In the genomic region with DNA sequence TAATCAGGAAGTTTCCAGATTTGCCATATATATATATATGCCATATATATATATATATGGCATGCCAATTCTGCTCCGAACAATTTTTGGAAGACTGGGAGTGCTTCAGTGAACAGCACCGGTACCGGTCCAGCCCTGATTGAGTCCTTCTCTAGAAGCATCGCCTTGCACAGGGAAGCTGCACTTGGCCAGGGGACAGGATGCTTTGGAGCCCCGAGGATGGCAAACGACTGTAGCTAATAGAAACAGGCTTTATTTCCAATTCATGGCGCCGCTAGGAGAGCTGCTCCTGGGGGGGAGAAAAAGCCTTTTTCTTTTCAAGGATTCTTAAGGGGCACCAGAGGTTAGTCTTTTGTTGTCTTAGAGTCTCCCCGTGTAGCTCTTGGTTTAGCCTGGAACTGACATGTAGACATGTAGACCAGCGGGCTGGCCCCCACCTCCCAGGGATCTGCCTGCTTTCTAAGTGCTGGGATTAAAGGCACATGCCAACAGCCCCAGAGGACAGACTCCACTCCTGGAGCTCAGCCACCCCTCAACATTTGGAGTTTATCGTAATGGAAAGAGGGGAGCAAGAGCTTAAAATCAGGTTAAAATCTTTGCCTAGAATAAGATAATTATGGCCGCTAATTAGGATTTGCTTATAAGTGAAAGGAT, we compare ENCODE assay signal across 8 mouse cellular contexts. TPM values are rescaled to one million over a fixed set of nuclear protein-coding genes. Genes with fewer than 3 reads are reported as not detected.
DNase-seq lines count a peak whose midpoint lies in the region; ATAC-seq and TF ChIP-seq lines count a peak whose summit lies in the region.
"Had no signal": no experiment of that assay in that cellular context is flagged by ENCODE, and none has a peak within 500 bp of the region (broad histone marks: within the 10 kb centered on the region; RNA-seq: fewer than 3 reads in every experiment).

No protein-coding gene starts in this region.

- no peak overlapping the region for H3K27ac ChIP-seq in liver, embryonic 11.5 days (ENCODE audit: low read depth, low read length)
- H3K27ac ChIP-seq in liver, postnatal 0 days (ENCODE audit: low read depth), result no peak overlapping the region
- H3K27ac ChIP-seq in embryonic facial prominence, embryonic 12.5 days, result peak overlapping the region; percentile 42; the same call in 1 of the 2 replicates
- H3K27ac ChIP-seq in hindbrain, embryonic 10.5 days, result peak overlapping the region; percentile 72
- H3K27ac ChIP-seq in midbrain, embryonic 15.5 days, result peak overlapping the region; percentile 100

- H3K36me3 ChIP-seq in liver, embryonic 11.5 days (ENCODE audit: control insufficient read depth, insufficient read depth, low read length), result peaks cover 3% of the 10 kb centered on the region; the same call in 1 of the 2 replicates
- peaks cover 6% of the 10 kb centered on the region for H3K36me3 ChIP-seq in liver, postnatal 0 days (replicated peaks; ENCODE audit: insufficient read depth, low read length)
- H3K36me3 ChIP-seq in embryonic facial prominence, embryonic 12.5 days, result peaks cover 4% of the 10 kb centered on the region
- H3K36me3 ChIP-seq in hindbrain, embryonic 10.5 days, result peaks cover 7% of the 10 kb centered on the region
- 0 out of 2 replicates have a peak, but pooled peaks cover 1% of the 10 kb centered on the region for H3K36me3 ChIP-seq in midbrain, embryonic 15.5 days (replicated peaks)

- H3K27me3 ChIP-seq in liver, embryonic 11.5 days (replicated peaks; ENCODE audit: control insufficient read depth, insufficient read depth, low read length), result no peaks in the 10 kb centered on the region
- H3K27me3 ChIP-seq in liver, postnatal 0 days (ENCODE audit: insufficient read depth, low read length), result no peaks in the 10 kb centered on the region
- H3K27me3 ChIP-seq in embryonic facial prominence, embryonic 12.5 days, result no peaks in the 10 kb centered on the region
- H3K27me3 ChIP-seq in hindbrain, embryonic 10.5 days (ENCODE audit: insufficient read depth, poor library complexity, severe bottlenecking), result no peaks in the 10 kb centered on the region
- no peaks in the 10 kb centered on the region for H3K27me3 ChIP-seq in midbrain, embryonic 15.5 days (replicated peaks)
- H3K27me3 ChIP-seq: limb, embryonic 15.5 days had no signal

- 82% methylated on average over 12 of the region's 12 CpGs for WGBS in liver, embryonic 11.5 days
- WGBS in liver, postnatal 0 days (ENCODE audit: insufficient replicate concordance), result 87% methylated on average over 12 of the region's 12 CpGs
- 48% methylated on average over 12 of the region's 12 CpGs for WGBS in embryonic facial prominence, embryonic 12.5 days
- WGBS in hindbrain, embryonic 10.5 days, result 52% methylated on average over 12 of the region's 12 CpGs
- 22% methylated on average over 12 of the region's 12 CpGs for WGBS in midbrain, embryonic 15.5 days

- H3K4me1 ChIP-seq in liver, embryonic 11.5 days (replicated peaks; ENCODE audit: control insufficient read depth, insufficient read depth, low read length), result peaks cover 31% of the 10 kb centered on the region
- H3K4me1 ChIP-seq in liver, postnatal 0 days (ENCODE audit: insufficient read depth), result peaks cover 34% of the 10 kb centered on the region
- H3K4me1 ChIP-seq in embryonic facial prominence, embryonic 12.5 days, result peaks cover 16% of the 10 kb centered on the region
- peaks cover 36% of the 10 kb centered on the region for H3K4me1 ChIP-seq in hindbrain, embryonic 10.5 days (replicated peaks)
- peaks cover 26% of the 10 kb centered on the region for H3K4me1 ChIP-seq in midbrain, embryonic 15.5 days

- no peak overlapping the region for H3K4me3 ChIP-seq in liver, embryonic 11.5 days (ENCODE audit: low read depth, low read length)
- H3K4me3 ChIP-seq in liver, postnatal 0 days (ENCODE audit: low read depth, low read length), result no peak overlapping the region
- no peak overlapping the region for H3K4me3 ChIP-seq in embryonic facial prominence, embryonic 12.5 days
- H3K4me3 ChIP-seq in hindbrain, embryonic 10.5 days, result peak overlapping the region; percentile 24; the same call in 1 of the 2 replicates
- peak overlapping the region; percentile 7; the same call in 1 of the 2 replicates for H3K4me3 ChIP-seq in midbrain, embryonic 15.5 days

- H3K9ac ChIP-seq in liver, embryonic 11.5 days (ENCODE audit: low read depth, low read length), result no peak overlapping the region
- no peak overlapping the region for H3K9ac ChIP-seq in liver, postnatal 0 days (replicated peaks)
- peak overlapping the region; percentile 36; the same call in 1 of the 2 replicates for H3K9ac ChIP-seq in embryonic facial prominence, embryonic 12.5 days
- peak overlapping the region; percentile 2; the same call in 1 of the 2 replicates for H3K9ac ChIP-seq in midbrain, embryonic 15.5 days
- H3K9ac ChIP-seq: limb, embryonic 15.5 days had no signal

- ATAC-seq in liver, embryonic 11.5 days (replicated peaks; ENCODE audit: low FRiP score), result no peak
- no peak for ATAC-seq in liver, postnatal 0 days
- no peak for ATAC-seq in embryonic facial prominence, embryonic 12.5 days (ENCODE audit: insufficient number of reproducible peaks, insufficient read depth, low FRiP score, low TSS enrichment)
- no peak for ATAC-seq in midbrain, embryonic 15.5 days (replicated peaks)
- no peak for ATAC-seq in activated CD4-positive, CD25-positive, alpha-beta regulatory T cell, adult 4 months

- no peak for DNase-seq in liver, embryonic 11.5 days (ENCODE audit: low spot score)
- DNase-seq in liver, postnatal 0 days, result no peak
- DNase-seq in hindbrain, embryonic 10.5 days (ENCODE audit: low spot score), result no peak
- no peak for DNase-seq in urinary bladder, postnatal 10 days (ENCODE audit: low spot score)

- no peaks in the 10 kb centered on the region for H3K9me3 ChIP-seq in liver, embryonic 11.5 days (ENCODE audit: control insufficient read depth, low read length)
- no peaks in the 10 kb centered on the region for H3K9me3 ChIP-seq in liver, postnatal 0 days (ENCODE audit: low read length)
- H3K9me3 ChIP-seq in embryonic facial prominence, embryonic 12.5 days, result no peaks in the 10 kb centered on the region
- H3K9me3 ChIP-seq in hindbrain, embryonic 10.5 days, result no peaks in the 10 kb centered on the region
- H3K9me3 ChIP-seq in midbrain, embryonic 15.5 days, result no peaks in the 10 kb centered on the region
- H3K9me3 ChIP-seq: limb, embryonic 15.5 days had no signal

- no peak for TF ChIP-seq EP300 in liver, postnatal 0 days (IDR thresholded peaks at IDR 0.05; ENCODE audit: low read depth)

- no peak for TF ChIP-seq CTCF in liver, postnatal 0 days (IDR thresholded peaks at IDR 0.05; ENCODE audit: low read depth)

- H3K4me2 ChIP-seq in liver, embryonic 11.5 days, result peak overlapping the region; percentile 13; the same call in 1 of the 2 replicates
- H3K4me2 ChIP-seq in liver, postnatal 0 days (ENCODE audit: low read depth, low read length), result no peak overlapping the region
- no peak overlapping the region for H3K4me2 ChIP-seq in embryonic facial prominence, embryonic 12.5 days (replicated peaks)
- H3K4me2 ChIP-seq in midbrain, embryonic 15.5 days, result peak overlapping the region; percentile 53

RNA-seq across cellular contexts. Expression of a gene that starts 1.8 kb away (rescaled TPM):
- 1,897 and 1,996 TPM in 2 replicates for polyA plus RNA-seq in liver, embryonic 11.5 days (2014; fragmentation: Nextera tagmentation; extraction: Ambion mirVana)
- 1,306 and 1,327 TPM in 2 replicates for polyA plus RNA-seq in liver, postnatal 0 days (2015; fragmentation: Nextera tagmentation; extraction: Ambion mirVana)
- 3,184 and 3,209 TPM in 2 replicates for polyA plus RNA-seq in embryonic facial prominence, embryonic 12.5 days (2016; fragmentation: Nextera tagmentation; extraction: Ambion mirVana)
- 2,706 and 3,181 TPM in 2 replicates for polyA plus RNA-seq in hindbrain, embryonic 10.5 days (2016; fragmentation: Nextera tagmentation; extraction: Ambion mirVana)
- polyA plus RNA-seq in midbrain, embryonic 15.5 days (2015; fragmentation: Nextera tagmentation; extraction: Ambion mirVana), result 3,070 and 3,123 TPM in 2 replicates
- 100 to 1,000 TPM; 737 to 878 TPM for polyA plus RNA-seq in activated CD4-positive, CD25-positive, alpha-beta regulatory T cell, adult 4 months (2017; shearing (Covaris generic))

RNA-seq across cellular contexts. Expression of a gene that starts 35.4 kb away (rescaled TPM):
- polyA plus RNA-seq in liver, embryonic 11.5 days (2014; fragmentation: Nextera tagmentation; extraction: Ambion mirVana), result 49.0 and 49.2 TPM in 2 replicates
- polyA plus RNA-seq in liver, postnatal 0 days (2015; fragmentation: Nextera tagmentation; extraction: Ambion mirVana), result 11.5 and 11.8 TPM in 2 replicates
- polyA plus RNA-seq in embryonic facial prominence, embryonic 12.5 days (2016; fragmentation: Nextera tagmentation; extraction: Ambion mirVana), result 41.6 and 47.0 TPM in 2 replicates
- polyA plus RNA-seq in hindbrain, embryonic 10.5 days (2016; fragmentation: Nextera tagmentation; extraction: Ambion mirVana), result 33.8 and 40.1 TPM in 2 replicates
- 29.0 and 30.9 TPM in 2 replicates for polyA plus RNA-seq in midbrain, embryonic 15.5 days (2015; fragmentation: Nextera tagmentation; extraction: Ambion mirVana)
- 10 to 100 TPM; 32.3 to 34.1 TPM for polyA plus RNA-seq in activated CD4-positive, CD25-positive, alpha-beta regulatory T cell, adult 4 months (2017; shearing (Covaris generic))

Comparison
In these comparisons a context has a peak if more than half of its experiments do, and no peak if none do; other contexts are left out.
1. H3K4me2 ChIP-seq: peak in liver, embryonic 11.5 days (single experiment) and midbrain, embryonic 15.5 days (single experiment); none in liver, postnatal 0 days (single experiment) and embryonic facial prominence, embryonic 12.5 days (single experiment).
2. H3K27ac ChIP-seq: peak in embryonic facial prominence, embryonic 12.5 days (single experiment), hindbrain, embryonic 10.5 days (single experiment) and midbrain, embryonic 15.5 days (single experiment); none in liver, embryonic 11.5 days (single experiment) and liver, postnatal 0 days (single experiment).
3. H3K4me3 ChIP-seq: peak in hindbrain, embryonic 10.5 days (single experiment) and midbrain, embryonic 15.5 days (single experiment); none in liver, embryonic 11.5 days (single experiment), liver, postnatal 0 days (single experiment) and embryonic facial prominence, embryonic 12.5 days (single experiment).
4. H3K9ac ChIP-seq: peak in embryonic facial prominence, embryonic 12.5 days (single experiment) and midbrain, embryonic 15.5 days (single experiment); none in liver, embryonic 11.5 days (single experiment) and liver, postnatal 0 days (single experiment).